Mouse (Mus musculus): ENCODE data around the gene Dmtf1.

Gene Dmtf1

GRCm38 (mm10) chr5:9107296-9108089 is 54.1 kb downstream of the Dmtf1 start:
- no peak for DNase-seq

DNA sequence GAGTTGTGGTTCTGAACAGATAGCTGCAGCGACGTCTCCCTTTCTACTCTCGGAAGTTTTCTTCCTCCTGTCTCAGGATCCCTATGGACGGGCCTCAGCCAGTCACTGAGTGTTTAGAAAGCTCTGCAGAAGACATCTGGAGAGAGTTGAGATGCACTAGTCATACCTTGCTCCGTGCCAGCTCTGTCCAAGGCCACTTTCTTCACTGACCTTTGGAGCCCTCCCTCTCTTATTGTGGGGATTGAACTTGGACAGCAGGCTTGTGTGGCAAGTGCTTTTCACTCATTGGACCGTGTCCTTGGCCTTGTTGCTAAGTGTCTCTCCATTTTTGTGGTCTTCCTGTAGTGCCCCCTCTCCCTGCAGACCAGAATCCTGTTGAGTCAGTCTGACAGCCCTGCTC is 54.8 kb downstream of the Dmtf1 start:
- no peak for DNase-seq

GRCm38 (mm10) chr5:9103958-9104357 is 57.6 kb downstream of the Dmtf1 start:
- no peak for DNase-seq

- DNase-seq = no peak
Observed at GRCm38 (mm10) chr5:9102696-9103095, 58.9 kb downstream of the Dmtf1 start.

DNA sequence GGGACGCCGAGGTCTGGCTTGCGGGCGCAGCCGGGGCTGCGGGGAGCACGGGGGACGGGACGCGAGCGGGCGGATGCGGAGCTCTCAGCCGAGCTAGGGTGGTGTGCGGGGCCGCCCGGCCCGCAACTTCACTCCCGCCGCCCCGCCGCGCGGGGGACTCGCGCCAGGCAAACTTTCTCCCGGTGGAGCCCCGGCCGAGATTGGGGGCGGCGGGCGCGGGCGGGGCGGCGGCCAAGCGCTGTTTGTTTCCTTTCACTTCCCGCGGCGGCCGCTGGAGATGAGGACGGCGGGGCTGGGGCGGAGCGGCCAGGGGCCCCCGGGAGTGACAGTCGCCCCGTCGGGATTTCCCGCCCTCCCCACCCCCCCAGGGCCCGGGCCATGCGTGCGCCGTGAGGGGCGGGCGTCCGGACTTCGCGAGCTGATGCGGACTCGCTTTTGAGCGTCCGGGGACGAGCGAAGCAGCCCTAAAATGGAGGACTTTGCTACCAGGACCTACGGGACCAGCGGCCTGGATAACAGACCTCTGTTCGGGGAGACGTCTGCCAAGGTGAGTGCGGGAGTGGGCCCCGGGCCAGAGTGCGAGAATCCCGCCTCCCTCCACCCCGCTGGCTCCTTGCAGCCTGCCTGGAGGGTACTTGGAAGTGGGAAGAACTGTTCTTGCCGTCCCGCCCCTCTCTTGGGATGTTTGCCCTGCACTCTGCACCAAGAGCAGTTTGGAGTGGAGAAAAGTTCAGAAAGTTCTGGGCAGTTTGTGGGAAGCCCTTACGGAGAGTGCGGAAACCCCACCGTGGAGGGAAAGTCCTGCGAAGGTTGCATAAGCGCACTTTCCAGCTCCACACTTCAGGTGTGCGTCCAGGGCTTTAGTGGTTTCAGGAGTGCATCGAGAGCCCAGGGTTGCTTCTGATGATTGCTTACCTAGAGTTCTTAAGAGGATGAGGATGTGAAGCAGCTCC is 60.5 kb downstream of the Dmtf1 start:
- DNase-seq = peak; percentile 29 to 51

GRCm38 (mm10) chr5:9100207-9100848 is 61.2 kb downstream of the Dmtf1 start, which contains the start of gene Tmem243:
Gene Tmem243, plus strand, starts transcription at chr5:9100668.
- DNase-seq = peak; percentile 77 to 80

DNA sequence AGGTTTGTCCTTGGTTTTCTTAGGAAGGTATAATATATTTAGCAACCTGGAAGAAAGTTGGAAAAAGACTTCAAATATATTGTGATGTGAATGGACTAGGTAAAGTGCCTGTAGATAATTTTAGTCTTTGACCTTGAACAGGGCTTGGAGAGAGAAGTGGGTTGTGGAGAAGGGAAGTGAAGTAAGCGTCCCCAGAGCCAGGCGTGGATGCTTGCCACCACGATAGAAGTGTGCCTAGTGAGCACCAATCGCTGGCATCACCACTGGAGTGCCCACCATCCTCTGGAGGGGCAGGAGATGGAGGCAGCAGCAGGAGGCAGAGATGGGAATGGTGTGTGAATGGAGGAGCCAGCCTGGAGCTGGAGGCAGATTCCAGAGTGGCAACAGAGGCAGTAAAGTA is 68.1 kb downstream of the Dmtf1 start:
- DNase-seq = no peak

DNA sequence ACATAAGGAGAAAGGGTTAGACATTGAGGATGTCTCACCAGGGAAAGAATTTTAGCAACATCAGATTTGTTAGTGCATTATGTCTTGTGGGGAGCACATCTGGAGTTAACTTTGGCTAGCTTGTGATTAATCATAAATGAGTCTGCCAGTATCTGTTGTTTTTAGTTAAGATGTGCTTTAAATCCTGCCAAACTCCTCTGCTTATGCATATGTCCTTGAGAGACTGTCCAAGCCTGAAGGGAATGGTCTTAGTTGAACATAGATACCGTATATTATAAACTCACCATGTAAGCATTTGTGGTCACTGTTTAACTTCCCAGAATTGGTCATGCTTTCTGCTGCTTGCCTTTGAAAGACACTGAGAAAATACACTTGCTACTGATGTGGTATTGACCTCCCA is 68.9 kb downstream of the Dmtf1 start:
- DNase-seq = no peak

- DNase-seq = no peak
Observed at GRCm38 (mm10) chr5:9090493-9091106, 71.0 kb downstream of the Dmtf1 start.

DNA sequence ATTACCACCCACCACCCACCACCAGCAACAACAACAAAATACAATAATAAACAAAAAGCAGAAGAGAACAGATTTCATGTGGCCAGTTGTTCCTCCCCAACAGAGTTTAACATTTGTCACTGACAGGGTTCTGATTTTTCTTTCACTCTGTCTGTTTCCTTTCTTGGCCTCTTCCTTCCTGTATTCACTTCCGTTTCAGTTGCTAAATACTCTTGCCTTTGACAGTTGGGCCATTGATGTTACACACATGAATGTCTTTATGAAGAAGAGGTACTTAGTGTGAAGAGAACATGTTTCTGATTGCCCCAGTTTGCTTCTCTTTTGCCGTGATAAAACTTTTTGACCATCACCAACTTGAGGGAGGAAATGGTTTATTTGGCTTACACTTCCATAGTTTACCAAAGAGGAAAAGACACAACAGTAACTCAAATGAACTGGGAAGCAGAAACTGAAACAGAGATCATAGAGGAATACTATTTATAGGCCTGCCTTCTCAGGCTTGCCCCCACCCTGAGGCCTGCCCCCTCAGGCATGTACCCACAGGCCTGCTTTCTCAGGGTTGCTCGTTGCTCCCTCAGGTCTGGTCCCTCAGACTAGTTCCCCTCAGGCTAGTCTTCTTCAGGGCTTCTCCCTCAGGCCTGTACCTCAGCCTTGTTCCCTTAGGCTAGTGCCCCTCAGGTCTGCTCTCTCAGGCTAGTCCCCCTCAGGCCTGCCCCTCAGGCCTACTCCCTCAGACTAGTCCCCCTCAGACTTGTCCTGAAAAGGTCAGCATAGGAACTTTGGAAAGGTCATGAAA is 74.5 kb downstream of the Dmtf1 start:
- peak; percentile 11 to 25 for DNase-seq

- no peak for DNase-seq
Observed at GRCm38 (mm10) chr5:9079773-9080501, 81.6 kb downstream of the Dmtf1 start.

GRCm38 (mm10) chr5:9073177-9073854 is 88.3 kb downstream of the Dmtf1 start:
- no peak for DNase-seq

DNA sequence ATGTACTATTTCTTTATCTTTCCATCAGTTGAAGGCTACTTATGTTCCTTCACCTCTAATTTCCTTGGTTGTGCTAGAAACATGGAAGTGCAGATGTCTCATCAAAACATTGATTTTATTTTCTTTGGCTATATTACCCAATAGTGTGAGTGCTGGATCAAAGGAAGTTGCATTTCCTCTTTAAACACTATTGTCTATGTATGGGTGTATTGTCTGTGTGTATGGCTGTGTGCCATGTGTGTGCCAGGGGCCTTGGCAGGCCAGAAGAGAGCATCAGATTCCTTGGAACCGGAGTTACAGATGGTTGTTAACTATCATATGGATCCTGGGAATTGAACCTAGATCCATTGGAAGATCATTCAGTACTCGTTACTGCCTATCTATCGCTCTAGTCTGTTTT is 90.2 kb downstream of the Dmtf1 start:
- DNase-seq = no peak

DNA sequence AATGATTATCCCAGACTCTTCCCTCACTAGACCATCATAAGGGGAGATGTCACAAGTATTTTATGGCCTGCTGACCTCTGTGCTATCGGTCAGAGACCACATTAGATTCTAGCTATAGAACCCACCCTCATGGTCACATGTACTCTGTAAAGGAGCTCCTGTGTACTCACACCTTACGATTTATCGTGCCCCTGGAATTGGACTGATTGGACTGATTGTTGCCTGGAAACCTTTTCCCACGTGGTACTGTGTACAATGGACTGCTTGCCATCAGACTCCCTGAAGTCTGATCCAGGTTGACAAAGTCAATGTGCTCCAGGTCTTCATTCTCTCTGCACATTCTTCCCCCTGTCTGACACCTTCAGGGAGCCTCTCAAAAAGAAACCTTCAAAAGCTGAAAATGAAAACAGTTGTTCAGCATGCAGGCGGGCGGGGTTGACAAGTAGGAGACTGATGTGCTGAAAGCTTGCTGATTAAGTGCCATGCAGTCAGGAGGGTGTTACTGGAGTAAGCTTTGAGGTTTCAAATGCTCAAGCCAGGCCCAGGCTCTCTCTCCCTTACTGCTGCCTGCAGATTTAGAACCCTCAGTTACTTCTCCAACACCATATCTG is 91.9 kb downstream of the Dmtf1 start:
- DNase-seq = no peak

GRCm38 (mm10) chr5:9068886-9069285 is 92.7 kb downstream of the Dmtf1 start:
- no peak for DNase-seq

Data from thymus, postnatal 36 days (tissue).